Mouse (Mus musculus): ENCODE measurements around the gene Hmga1.

DNA sequence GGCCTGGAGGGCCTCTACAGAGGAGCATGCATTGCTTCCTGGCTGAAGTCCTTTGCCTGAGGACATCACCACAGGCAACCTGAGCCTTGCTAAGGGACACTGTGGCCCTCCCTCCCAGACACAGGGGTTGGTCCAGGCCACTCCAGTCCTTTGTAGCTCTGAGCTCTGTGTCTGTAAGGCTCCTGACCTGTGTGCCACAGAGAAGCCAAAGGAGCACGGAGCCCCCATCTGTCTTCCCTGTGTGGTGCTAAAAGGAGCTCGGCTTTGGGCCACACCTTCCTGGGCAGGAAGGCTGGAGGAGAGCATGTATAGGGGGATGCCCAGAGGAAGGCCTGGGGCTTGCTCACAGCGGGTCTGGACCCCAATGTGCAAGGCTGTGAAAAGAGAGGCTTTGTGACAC lies 14.3 kb upstream of the Hmga1 start:
- no peak for TF ChIP-seq CTCF (IDR thresholded peaks at IDR 0.05; ENCODE audit: low read depth, low read length)
- TF ChIP-seq GATA1 (IDR thresholded peaks at IDR 0.05; ENCODE audit: borderline replicate concordance, low read length) = no peak
- no peak for TF ChIP-seq TAL1 (conservative IDR thresholded peaks at IDR 0.05; ENCODE audit: low read depth, low read length)
- no peak for TF ChIP-seq POLR2AphosphoS5 (IDR thresholded peaks at IDR 0.05; ENCODE audit: insufficient replicate concordance, low read depth, low read length)
